In genomic region chr3:99233393-99234318, GRCm38 (mm10) we compare ENCODE assay signal across 8 mouse cellular contexts. TPM values are rescaled to one million over a fixed set of nuclear protein-coding genes. Genes with fewer than 3 reads are reported as not detected.
A peak's percentile ranks its signal among the peaks of the same experiment; 100 is the strongest.
DNase-seq lines count a peak whose midpoint lies in the region; ATAC-seq lines count a peak whose summit lies in the region.

No protein-coding gene starts in this region.

- H3K36me3 ChIP-seq in embryonic facial prominence, embryonic 12.5 days: no peaks in the 10 kb centered on the region
- H3K36me3 ChIP-seq in hindbrain, embryonic 10.5 days: no peaks in the 10 kb centered on the region
- no peaks in the 10 kb centered on the region for H3K36me3 ChIP-seq in limb, embryonic 10.5 days
- no peaks in the 10 kb centered on the region for H3K36me3 ChIP-seq in midbrain, embryonic 12.5 days

- no peaks in the 10 kb centered on the region for H3K9me3 ChIP-seq in embryonic facial prominence, embryonic 12.5 days
- H3K9me3 ChIP-seq in hindbrain, embryonic 10.5 days: no peaks in the 10 kb centered on the region
- H3K9me3 ChIP-seq in limb, embryonic 10.5 days (replicated peaks): no peaks in the 10 kb centered on the region
- no peaks in the 10 kb centered on the region for H3K9me3 ChIP-seq in midbrain, embryonic 12.5 days

- H3K4me2 ChIP-seq in embryonic facial prominence, embryonic 12.5 days (replicated peaks): peak overlapping the region; percentile 43
- H3K4me2 ChIP-seq in midbrain, embryonic 12.5 days (replicated peaks): peak overlapping the region; percentile 17

- ATAC-seq in embryonic facial prominence, embryonic 12.5 days (ENCODE audit: insufficient number of reproducible peaks, insufficient read depth, low FRiP score, low TSS enrichment): 0 out of 2 replicates have a peak, but pooled peaks have one; percentile 45
- ATAC-seq in midbrain, embryonic 12.5 days (ENCODE audit: low FRiP score, low read depth): no peak; the same call in 1 of the 2 replicates

- H3K4me1 ChIP-seq in embryonic facial prominence, embryonic 12.5 days: 0 out of 2 replicates have a peak, but pooled peaks cover 3% of the 10 kb centered on the region
- peaks cover 10% of the 10 kb centered on the region; the same call in 1 of the 2 replicates for H3K4me1 ChIP-seq in hindbrain, embryonic 10.5 days (replicated peaks)
- peaks cover 44% of the 10 kb centered on the region for H3K4me1 ChIP-seq in limb, embryonic 10.5 days
- H3K4me1 ChIP-seq in midbrain, embryonic 12.5 days: peaks cover 6% of the 10 kb centered on the region; the same call in 1 of the 2 replicates

- H3K27ac ChIP-seq in embryonic facial prominence, embryonic 12.5 days: 0 out of 2 replicates have a peak overlapping the region, but pooled peaks have one; percentile 11
- H3K27ac ChIP-seq in hindbrain, embryonic 10.5 days: no peak overlapping the region
- peak overlapping the region; percentile 71 for H3K27ac ChIP-seq in limb, embryonic 10.5 days
- H3K27ac ChIP-seq in midbrain, embryonic 12.5 days (replicated peaks): no peak overlapping the region

- peaks cover 36% of the 10 kb centered on the region for H3K27me3 ChIP-seq in embryonic facial prominence, embryonic 12.5 days
- peaks cover 65% of the 10 kb centered on the region for H3K27me3 ChIP-seq in hindbrain, embryonic 10.5 days (ENCODE audit: insufficient read depth, poor library complexity, severe bottlenecking)
- H3K27me3 ChIP-seq in limb, embryonic 10.5 days (ENCODE audit: low read depth, poor library complexity, severe bottlenecking): peaks cover 41% of the 10 kb centered on the region
- H3K27me3 ChIP-seq in midbrain, embryonic 12.5 days: peaks cover 66% of the 10 kb centered on the region

- WGBS in embryonic facial prominence, embryonic 12.5 days: 4% methylated on average over 20 of the region's 20 CpGs
- 10% methylated on average over 20 of the region's 20 CpGs for WGBS in hindbrain, embryonic 10.5 days
- 6% methylated on average over 20 of the region's 20 CpGs for WGBS in limb, embryonic 10.5 days
- 10% methylated on average over 20 of the region's 20 CpGs for WGBS in midbrain, embryonic 12.5 days

- no peak overlapping the region for H3K9ac ChIP-seq in embryonic facial prominence, embryonic 12.5 days
- H3K9ac ChIP-seq in midbrain, embryonic 12.5 days (replicated peaks): no peak overlapping the region

- H3K4me3 ChIP-seq in embryonic facial prominence, embryonic 12.5 days: peak overlapping the region; percentile 13
- H3K4me3 ChIP-seq in hindbrain, embryonic 10.5 days: peak overlapping the region; percentile 30
- peak overlapping the region; percentile 35 for H3K4me3 ChIP-seq in limb, embryonic 10.5 days
- 0 out of 2 replicates have a peak overlapping the region, but pooled peaks have one; percentile 12 for H3K4me3 ChIP-seq in midbrain, embryonic 12.5 days

- peak; percentile 42 for DNase-seq in ovary, postnatal 14 days (ENCODE audit: low spot score)
- DNase-seq in ovary, postnatal 10 days (ENCODE audit: low spot score): no peak
- DNase-seq in adrenal gland, postnatal 25 days: peak; percentile 43
- DNase-seq in hindbrain, embryonic 10.5 days (ENCODE audit: low spot score): peak; percentile 73
- peak; percentile 80 for DNase-seq in limb, embryonic 10.5 days (ENCODE audit: low spot score)
- DNase-seq in thymus, postnatal 4 days: peak; percentile 76

RNA-seq across cellular contexts. Expression of gene Tbx15, which starts 6.5 kb away (rescaled TPM):
- total RNA-seq in adrenal gland, postnatal 25 days (2021): 0.55 TPM in 1 of 2 replicates, not detected in the other
- polyA plus RNA-seq in embryonic facial prominence, embryonic 12.5 days (2016; fragmentation: Nextera tagmentation; extraction: Ambion mirVana): 14.5 and 15.2 TPM in 2 replicates
- 2.2 and 2.3 TPM in 2 replicates for polyA plus RNA-seq in hindbrain, embryonic 10.5 days (2016; fragmentation: Nextera tagmentation; extraction: Ambion mirVana)
- polyA plus RNA-seq in limb, embryonic 10.5 days (2016; fragmentation: Nextera tagmentation; extraction: Ambion mirVana): 25.8 and 41.2 TPM in 2 replicates
- polyA plus RNA-seq in midbrain, embryonic 12.5 days (2016; fragmentation: Nextera tagmentation; extraction: Ambion mirVana): 2.5 and 2.7 TPM in 2 replicates

Comparison
In these comparisons a context has a peak if more than half of its experiments do, and no peak if none do; other contexts are left out.
1. H3K27ac ChIP-seq: peak in embryonic facial prominence, embryonic 12.5 days (single experiment) and limb, embryonic 10.5 days (single experiment); none in hindbrain, embryonic 10.5 days (single experiment) and midbrain, embryonic 12.5 days (single experiment).
2. Peak in every context shown above with its lines, with median percentiles within 50 percentile points of each other: H3K4me3 ChIP-seq.